27 mouse cellular contexts compared by ENCODE assay signal in genomic region chr1:105151466-105151846, GRCm38 (mm10).
DNase-seq lines count a peak whose midpoint lies in the region; ATAC-seq and TF ChIP-seq lines count a peak whose summit lies in the region.
"Had no signal": no experiment of that assay in that cellular context is flagged by ENCODE, and none has a peak within 500 bp of the region (broad histone marks: within the 10 kb centered on the region; RNA-seq: fewer than 3 reads in every experiment).

No protein-coding gene starts in this region.

- no peak overlapping the region for H3K4me3 ChIP-seq in heart, embryonic 12.5 days
- H3K4me3 ChIP-seq in hindbrain, postnatal 0 days (ENCODE audit: low read length), result no peak overlapping the region
- H3K4me3 ChIP-seq in hindbrain, embryonic 16.5 days (ENCODE audit: low read length), result no peak overlapping the region
- no peak overlapping the region for H3K4me3 ChIP-seq in midbrain, embryonic 10.5 days
- H3K4me3 ChIP-seq in midbrain, embryonic 15.5 days, result no peak overlapping the region
- H3K4me3 ChIP-seq: forebrain, embryonic 13.5 days; heart, embryonic 10.5 days; hindbrain, embryonic 13.5 days; liver, embryonic 12.5 days; megakaryocyte, embryonic 14.5 days; neural tube, embryonic 15.5 days had no signal

- ATAC-seq in heart, embryonic 12.5 days (ENCODE audit: insufficient number of reproducible peaks, low FRiP score), result no peak
- ATAC-seq in hindbrain, postnatal 0 days, result 0 out of 2 replicates have a peak, but pooled peaks have one; percentile 45
- no peak for ATAC-seq in hindbrain, embryonic 16.5 days
- no peak for ATAC-seq in midbrain, embryonic 15.5 days (replicated peaks)
- ATAC-seq: activated CD4-positive, CD25-positive, alpha-beta regulatory T cell, adult 4 months; liver, embryonic 12.5 days; liver, postnatal 0 days had no signal

- no peak for TF ChIP-seq CTCF in hindbrain, postnatal 0 days (IDR thresholded peaks at IDR 0.05; ENCODE audit: low read depth)

- no peak overlapping the region for H3K9ac ChIP-seq in heart, embryonic 12.5 days
- no peak overlapping the region for H3K9ac ChIP-seq in hindbrain, postnatal 0 days (replicated peaks; ENCODE audit: low read length)
- no peak overlapping the region for H3K9ac ChIP-seq in hindbrain, embryonic 16.5 days (ENCODE audit: low read depth, low read length)
- no peak overlapping the region for H3K9ac ChIP-seq in midbrain, embryonic 15.5 days
- H3K9ac ChIP-seq: forebrain, embryonic 13.5 days; hindbrain, embryonic 13.5 days; liver, embryonic 12.5 days; liver, postnatal 0 days; neural tube, embryonic 15.5 days had no signal

- H3K4me2 ChIP-seq in heart, embryonic 12.5 days, result no peak overlapping the region
- no peak overlapping the region for H3K4me2 ChIP-seq in hindbrain, postnatal 0 days (ENCODE audit: low read depth, low read length)
- H3K4me2 ChIP-seq in hindbrain, embryonic 16.5 days (ENCODE audit: low read length), result no peak overlapping the region
- no peak overlapping the region for H3K4me2 ChIP-seq in midbrain, embryonic 15.5 days
- H3K4me2 ChIP-seq: forebrain, embryonic 13.5 days; hindbrain, embryonic 13.5 days; liver, embryonic 12.5 days; neural tube, embryonic 15.5 days had no signal

- 47% methylated on average over 1 of the region's 1 CpGs for WGBS in heart, embryonic 12.5 days
- WGBS in hindbrain, postnatal 0 days, result 56% methylated on average over 1 of the region's 1 CpGs
- WGBS in hindbrain, embryonic 16.5 days, result 59% methylated on average over 1 of the region's 1 CpGs
- WGBS in midbrain, embryonic 10.5 days, result 38% methylated on average over 1 of the region's 1 CpGs
- WGBS in midbrain, embryonic 15.5 days, result 14% methylated on average over 1 of the region's 1 CpGs

- no peaks in the 10 kb centered on the region for H3K36me3 ChIP-seq in heart, embryonic 12.5 days
- H3K36me3 ChIP-seq in hindbrain, postnatal 0 days (ENCODE audit: insufficient read depth, low read length), result no peaks in the 10 kb centered on the region
- no peaks in the 10 kb centered on the region for H3K36me3 ChIP-seq in hindbrain, embryonic 16.5 days (ENCODE audit: control insufficient read depth, insufficient read depth, low read length)
- no peaks in the 10 kb centered on the region for H3K36me3 ChIP-seq in midbrain, embryonic 10.5 days
- H3K36me3 ChIP-seq in midbrain, embryonic 15.5 days (replicated peaks), result no peaks in the 10 kb centered on the region
- H3K36me3 ChIP-seq: heart, embryonic 10.5 days; hindbrain, embryonic 13.5 days; liver, embryonic 12.5 days; neural tube, embryonic 15.5 days had no signal

- peaks cover 4% of the 10 kb centered on the region; the same call in 1 of the 2 replicates for H3K4me1 ChIP-seq in heart, embryonic 12.5 days (replicated peaks)
- H3K4me1 ChIP-seq in hindbrain, postnatal 0 days (ENCODE audit: insufficient read depth, low read length), result no peaks in the 10 kb centered on the region
- no peaks in the 10 kb centered on the region for H3K4me1 ChIP-seq in hindbrain, embryonic 16.5 days (ENCODE audit: control insufficient read depth, insufficient read depth, low read depth, low read length)
- peaks cover 13% of the 10 kb centered on the region for H3K4me1 ChIP-seq in midbrain, embryonic 10.5 days
- no peaks in the 10 kb centered on the region for H3K4me1 ChIP-seq in midbrain, embryonic 15.5 days
- H3K4me1 ChIP-seq: heart, embryonic 10.5 days; liver, embryonic 12.5 days; megakaryocyte, embryonic 14.5 days; neural tube, embryonic 15.5 days had no signal

- peak; percentile 87 for DNase-seq in heart, adult 11 months
- DNase-seq in hindbrain, postnatal 0 days (ENCODE audit: low spot score), result no peak
- no peak for DNase-seq in midbrain, embryonic 10.5 days (ENCODE audit: low spot score)
- no peak for DNase-seq in layer of hippocampus, postnatal 25 days (ENCODE audit: extremely low spot score in 1 of 2, low spot score in 1 of 2)
- DNase-seq: adrenal gland, adult 8-10 months; cerebellum, adult 11 months; cerebellum, adult 9-10 months; cerebellum, postnatal 36 days; gastrocnemius, postnatal 10 days; heart, postnatal 14 days; kidney, adult 18-20 months; kidney, postnatal 4 days; layer of hippocampus, postnatal 36 days; left cerebral cortex, postnatal 4 days; liver, postnatal 0 days; right cerebral cortex, postnatal 14 days; thymus, postnatal 4 days had no signal

- no peaks in the 10 kb centered on the region for H3K9me3 ChIP-seq in heart, embryonic 12.5 days (replicated peaks)
- H3K9me3 ChIP-seq in hindbrain, postnatal 0 days (ENCODE audit: low read length), result no peaks in the 10 kb centered on the region
- no peaks in the 10 kb centered on the region for H3K9me3 ChIP-seq in hindbrain, embryonic 16.5 days (ENCODE audit: control insufficient read depth, low read length)
- no peaks in the 10 kb centered on the region for H3K9me3 ChIP-seq in midbrain, embryonic 10.5 days (replicated peaks)
- no peaks in the 10 kb centered on the region for H3K9me3 ChIP-seq in midbrain, embryonic 15.5 days
- H3K9me3 ChIP-seq: forebrain, embryonic 13.5 days; heart, embryonic 10.5 days; hindbrain, embryonic 13.5 days; liver, embryonic 12.5 days; neural tube, embryonic 15.5 days had no signal

- no peaks in the 10 kb centered on the region for H3K27me3 ChIP-seq in heart, embryonic 12.5 days (replicated peaks)
- H3K27me3 ChIP-seq in hindbrain, postnatal 0 days (ENCODE audit: insufficient read depth, low read length), result no peaks in the 10 kb centered on the region
- H3K27me3 ChIP-seq in hindbrain, embryonic 16.5 days (replicated peaks; ENCODE audit: control insufficient read depth, insufficient read depth, low read length), result no peaks in the 10 kb centered on the region
- no peaks in the 10 kb centered on the region for H3K27me3 ChIP-seq in midbrain, embryonic 10.5 days (ENCODE audit: low read depth, poor library complexity, severe bottlenecking)
- H3K27me3 ChIP-seq in midbrain, embryonic 15.5 days (replicated peaks), result no peaks in the 10 kb centered on the region
- H3K27me3 ChIP-seq: forebrain, embryonic 13.5 days; hindbrain, embryonic 13.5 days; liver, embryonic 12.5 days; megakaryocyte, embryonic 14.5 days; neural tube, embryonic 15.5 days had no signal

- no peak overlapping the region for H3K27ac ChIP-seq in heart, embryonic 12.5 days (ENCODE audit: poor library complexity, severe bottlenecking)
- H3K27ac ChIP-seq in hindbrain, postnatal 0 days, result no peak overlapping the region
- no peak overlapping the region for H3K27ac ChIP-seq in hindbrain, embryonic 16.5 days (ENCODE audit: low read depth, low read length)
- 0 out of 2 replicates have a peak overlapping the region, but pooled peaks have one; percentile 23 for H3K27ac ChIP-seq in midbrain, embryonic 10.5 days (replicated peaks)
- H3K27ac ChIP-seq in midbrain, embryonic 15.5 days, result no peak overlapping the region
- H3K27ac ChIP-seq: forebrain, embryonic 13.5 days; heart, embryonic 10.5 days; liver, embryonic 12.5 days; neural tube, embryonic 15.5 days had no signal
